Mouse (Mus musculus) kidney, adult 2 months (tissue): ENCODE measurements around the gene Rnf141.

Source experiments
- CTCF ChIP-seq: fragments of 200-500 bp; conservative IDR thresholded peaks from 2 replicates; pipeline ENCODE4 v1.5.1; 2011; ENCODE audit warnings: low read depth, mild to moderate bottlenecking, control low read depth, low read length, moderate library complexity, mixed read lengths; ENCODE audit not compliant: insufficient read depth, insufficient read length
- POLR2A ChIP-seq: fragments of 200-500 bp; IDR thresholded peaks from one replicate; pipeline ENCODE4 v1.6.1; 2011; ENCODE audit warnings: low read depth, low read length, control low read depth

DNA sequence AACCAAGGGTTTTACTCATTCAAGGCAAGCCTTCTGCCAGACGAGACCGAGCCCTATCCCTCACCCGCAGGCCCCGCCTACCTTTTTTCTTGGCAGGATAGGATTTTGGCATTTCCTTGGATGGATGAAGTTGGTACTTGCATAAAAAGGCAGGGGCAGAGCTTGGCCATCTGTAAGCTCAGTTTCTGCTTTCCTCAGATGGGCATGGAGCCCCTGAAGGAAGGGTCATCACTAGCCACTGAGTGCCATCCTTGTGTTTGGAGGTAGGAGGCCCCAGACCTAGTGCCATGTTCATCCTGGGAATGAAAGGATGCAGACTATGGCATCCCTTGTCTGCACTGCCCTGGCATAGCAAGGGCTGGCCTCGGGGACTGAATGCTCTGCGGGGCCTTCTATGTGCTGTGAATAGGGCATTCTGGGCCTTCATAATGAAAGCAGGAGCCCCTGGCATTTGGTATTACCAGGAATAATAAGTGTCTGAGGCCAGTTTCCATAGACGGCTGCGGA, 64.6 kb downstream of the Rnf141 start:
- TF ChIP-seq CTCF (no peak), POLR2A (no peak)
